Mouse (Mus musculus) liver, postnatal 0 days (tissue): Measurements from ENCODE around the gene Golph3l. TPM values are rescaled to one million over a fixed set of nuclear protein-coding genes. Genes with fewer than 3 reads are reported as not detected.
A peak's percentile ranks its signal among the peaks of the same experiment; 100 is the strongest.
"Not testable (repeated sequence)": the region's sequence is repeated elsewhere in the genome, so short reads cannot be mapped to it uniquely, and the experiment has no call there.

Experiments
- ATAC-seq: fragments of 200-750 bp; cut with Nextera tagmentation; 2 replicates; pipeline ENCODE4 v1.8.0; 2017; ENCODE audit warnings: mild to moderate bottlenecking, moderate library complexity
- DNase-seq: peaks from one replicate; pipeline ENCODE4 v3.0.0-alpha.2; 2016
- H3K27ac ChIP-seq: fragments of 300-500 bp; sonication (generic); 2 replicates; pipeline ENCODE4 v1.5.1; 2014; ENCODE audit warnings: antibody characterized with exemption, moderate library complexity, mild to moderate bottlenecking, low read depth
- H3K27me3 ChIP-seq: fragments of 300-500 bp; sonication (generic); 2 replicates; pipeline ENCODE4 v1.6.1; 2014; ENCODE audit warnings: low read length, control low read depth, mixed read lengths; ENCODE audit not compliant: insufficient read depth
- H3K36me3 ChIP-seq: fragments of 300-500 bp; sonication (generic); replicated peaks from 2 replicates; pipeline ENCODE4 v1.6.1; 2014; ENCODE audit warnings: mild to moderate bottlenecking, control low read depth, low read length, moderate library complexity, mixed read lengths; ENCODE audit not compliant: insufficient read depth
- H3K4me1 ChIP-seq: fragments of 300-500 bp; sonication (generic); 2 replicates; pipeline ENCODE4 v1.6.1; 2014; ENCODE audit warnings: antibody characterized with exemption, mild to moderate bottlenecking, control low read depth; ENCODE audit not compliant: insufficient read depth
- H3K4me2 ChIP-seq: fragments of 300-500 bp; sonication (generic); 2 replicates; pipeline ENCODE4 v1.6.1; 2014; ENCODE audit warnings: low read depth, mild to moderate bottlenecking, low read length, moderate library complexity, mixed read lengths
- H3K4me3 ChIP-seq: fragments of 300-500 bp; sonication (generic); 2 replicates; pipeline ENCODE4 v1.5.1; 2014; ENCODE audit warnings: low read depth, low read length
- H3K9ac ChIP-seq: fragments of 300-500 bp; sonication (generic); replicated peaks from 2 replicates; pipeline ENCODE4 v1.6.1; 2014; ENCODE audit warnings: mild to moderate bottlenecking, moderate library complexity
- H3K9me3 ChIP-seq: fragments of 300-500 bp; sonication (generic); 2 replicates; pipeline ENCODE4 v1.6.1; 2016; ENCODE audit warnings: mild to moderate bottlenecking, control low read depth, low read length, mixed read lengths
- CTCF ChIP-seq: sonication (generic); IDR thresholded peaks from 2 replicates; pipeline ENCODE4 v1.5.1; 2016; ENCODE audit warnings: antibody characterized with exemption, low read depth
- EP300 ChIP-seq: IDR thresholded peaks from 2 replicates; pipeline ENCODE4 v1.6.1; 2016; ENCODE audit warnings: antibody characterized with exemption, low read depth, mild to moderate bottlenecking
- WGBS: fragments of 180-500 bp; shearing (Covaris S2); extraction: QIAGEN DNeasy Blood & Tissue Kit; methylation state at CpG from one replicate; pipeline ENCODE4 v1.1.7; 2014; ENCODE audit not compliant: insufficient replicate concordance; 5-methylcytosine and 5-hydroxymethylcytosine counted together
- polyA plus RNA-seq: library from polyadenylated mRNA; unstranded; fragments of >200 nt; fragmentation: Nextera tagmentation; extraction: Ambion mirVana; gene quantifications from 2 replicates; pipeline ENCODE4 v1.2.1, GENCODE M21; 2015

Gene Golph3l
- 11.1 and 11.3 TPM in 2 replicates for polyA plus RNA-seq

DNA sequence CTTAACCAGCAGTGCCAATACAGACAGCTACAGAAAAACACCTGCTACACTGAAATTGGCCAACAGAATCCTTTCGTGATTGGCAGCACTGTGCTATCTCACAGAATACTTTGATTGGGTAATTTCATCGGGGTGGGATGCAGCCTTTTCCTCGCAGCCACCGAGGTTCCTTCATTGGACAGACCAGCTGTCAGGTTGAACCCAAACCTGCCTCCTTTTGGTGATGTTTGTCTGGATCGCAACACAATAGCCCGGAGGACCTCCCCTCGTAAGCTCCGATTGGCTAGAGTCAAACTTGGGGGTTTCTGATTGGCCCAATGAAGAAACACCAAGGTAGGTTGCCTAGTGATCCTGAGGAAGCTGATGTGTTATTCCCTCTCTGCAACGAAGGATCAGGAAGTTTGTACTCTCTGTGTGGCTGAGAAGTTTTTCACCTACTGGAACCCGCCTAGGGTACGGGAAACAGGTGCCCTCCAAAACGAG, at the start of gene Golph3l:
Gene Golph3l, plus strand, starts transcription at position 331 of the 483 bp plus-strand sequence.
- TF ChIP-seq EP300 = no peak; the same call in 1 of the 2 replicates
- H3K27ac ChIP-seq = peak within 1 kb of the TSS; percentile 87
- ATAC-seq (peak; percentile 100), DNase-seq (peak; percentile 90)
- peak within 1 kb of the TSS; percentile 81 for H3K4me3 ChIP-seq
- H3K4me1 ChIP-seq = peaks cover 5% of the 10 kb centered on the region
- WGBS = 0% methylated on average over 12 of the region's 12 CpGs
- H3K9me3 ChIP-seq = no peaks in the 10 kb centered on the region
- H3K36me3 ChIP-seq = peaks cover 18% of the 10 kb centered on the region
- H3K9ac ChIP-seq = peak within 1 kb of the TSS; percentile 79
- H3K4me2 ChIP-seq = peak within 1 kb of the TSS; percentile 80
- no peaks in the 10 kb centered on the region for H3K27me3 ChIP-seq

DNA sequence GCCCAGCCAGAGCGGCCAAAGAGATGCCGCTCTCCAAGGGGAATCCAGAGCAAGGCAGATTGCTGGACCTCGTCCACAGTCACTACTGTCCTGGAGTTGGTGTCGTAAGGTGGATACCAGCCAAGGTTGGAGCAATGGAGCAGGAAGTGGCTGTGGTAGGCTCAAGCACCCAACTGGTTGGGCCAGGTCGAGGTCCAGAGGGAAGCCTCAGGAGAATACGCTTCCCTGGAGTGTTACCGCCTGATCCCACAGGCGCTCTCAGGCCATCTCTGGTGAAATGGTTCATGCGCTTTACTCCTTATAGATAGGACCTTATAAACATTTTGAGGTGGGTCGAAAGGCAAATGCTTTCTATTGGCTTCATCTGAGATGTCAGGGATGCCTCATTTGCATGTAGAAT, 49.8 kb upstream of the Golph3l start:
- no peak overlapping the region for H3K4me2 ChIP-seq
- no peak overlapping the region for H3K9ac ChIP-seq
- H3K9me3 ChIP-seq = no peaks in the 10 kb centered on the region
- H3K4me1 ChIP-seq = no peaks in the 10 kb centered on the region
- no peaks in the 10 kb centered on the region for H3K36me3 ChIP-seq
- DNase-seq (no peak), ATAC-seq (no peak)
- no peak for TF ChIP-seq CTCF
- TF ChIP-seq EP300 = no peak
- 79% methylated on average over 10 of the region's 10 CpGs for WGBS
- no peak overlapping the region for H3K27ac ChIP-seq
- H3K4me3 ChIP-seq = no peak overlapping the region
- no peaks in the 10 kb centered on the region for H3K27me3 ChIP-seq

DNA sequence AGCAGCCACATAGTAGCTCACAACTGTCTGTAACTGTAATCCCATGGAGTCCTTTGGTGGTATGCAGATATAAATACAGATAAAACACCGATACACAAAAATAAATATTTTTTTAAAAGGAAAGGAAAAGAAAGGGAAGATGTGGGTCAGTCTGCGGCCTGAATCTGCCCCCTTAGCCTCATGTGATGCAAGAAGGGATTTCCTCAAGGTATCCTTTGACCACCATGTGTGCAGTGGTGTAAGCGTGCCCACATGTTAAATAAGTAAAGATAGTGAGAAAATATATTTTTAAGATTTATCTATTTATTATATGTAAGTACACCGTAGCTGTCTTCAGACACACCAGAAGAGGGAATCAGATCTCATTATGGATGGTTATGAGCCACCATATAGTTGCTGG, 48.9 kb upstream of the Golph3l start:
- Histone ChIP-seq H3K9me3 (no peaks in the 10 kb centered on the region), H3K4me1 (no peaks in the 10 kb centered on the region), H3K4me3 (no peak overlapping the region), H3K27ac (no peak overlapping the region), H3K27me3 (no peaks in the 10 kb centered on the region), H3K9ac (no peak overlapping the region), H3K4me2 (no peak overlapping the region), H3K36me3 (no peaks in the 10 kb centered on the region)
- WGBS = 78% methylated on average over 4 of the region's 4 CpGs
- TF ChIP-seq CTCF (no peak), EP300 (no peak)
- no peak for ATAC-seq
- DNase-seq = no peak

DNA sequence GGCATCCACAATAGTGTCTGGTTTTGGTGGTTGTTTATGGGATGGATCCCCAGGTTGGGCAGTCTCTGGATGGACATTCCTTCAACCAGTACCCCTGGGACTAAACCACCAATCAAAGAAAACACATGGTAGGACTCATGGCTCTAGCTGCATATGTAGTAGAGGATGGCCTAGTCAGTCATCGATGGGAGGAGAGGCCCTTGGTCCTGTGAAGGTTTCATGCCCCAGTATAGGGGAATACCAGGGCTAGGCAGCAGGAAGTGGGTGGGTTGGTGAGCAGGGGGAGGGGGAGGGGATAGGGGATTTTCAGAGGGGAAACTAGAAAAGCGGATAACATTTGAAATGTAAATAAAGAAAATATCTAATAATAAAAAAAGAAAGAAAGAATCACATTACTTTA, 47.5 kb upstream of the Golph3l start:
- H3K36me3 ChIP-seq, ATAC-seq, H3K4me3 ChIP-seq, H3K4me1 ChIP-seq, H3K27me3 ChIP-seq, H3K4me2 ChIP-seq, H3K27ac ChIP-seq, DNase-seq, H3K9me3 ChIP-seq, H3K9ac ChIP-seq: not testable (repeated sequence)
- 44% methylated on average over 2 of the region's 2 CpGs for WGBS

DNA sequence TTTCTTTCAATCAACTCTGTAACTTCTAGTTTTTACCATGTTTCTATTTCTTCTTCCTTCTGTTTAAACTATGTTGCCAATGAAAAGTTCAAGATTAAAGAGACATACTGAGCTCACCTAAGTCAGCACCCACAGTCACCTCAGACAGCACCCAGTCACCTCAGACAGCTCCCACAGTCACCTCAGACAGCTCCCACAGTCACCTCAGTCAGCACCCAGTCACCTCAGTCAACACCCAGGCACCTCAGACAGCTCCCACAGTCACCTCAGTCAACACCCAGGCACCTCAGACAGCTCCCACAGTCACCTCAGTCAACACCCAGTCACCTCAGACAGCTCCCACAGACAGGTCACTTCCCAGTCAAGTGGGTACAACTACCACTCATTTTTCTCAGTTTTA, 46.6 kb upstream of the Golph3l start:
- Histone ChIP-seq H3K27ac (no peak overlapping the region), H3K27me3 (no peaks in the 10 kb centered on the region), H3K4me1 (no peaks in the 10 kb centered on the region), H3K36me3 (no peaks in the 10 kb centered on the region), H3K4me3 (no peak overlapping the region), H3K9me3 (no peaks in the 10 kb centered on the region), H3K9ac (no peak overlapping the region), H3K4me2 (no peak overlapping the region)
- DNase-seq (no peak), ATAC-seq (no peak)
- TF ChIP-seq CTCF (no peak), EP300 (no peak)

GRCm38 (mm10) chr3:95542981-95543380, 45.8 kb upstream of the Golph3l start:
- no peak for ATAC-seq
- Histone ChIP-seq H3K4me1 (no peaks in the 10 kb centered on the region), H3K36me3 (no peaks in the 10 kb centered on the region), H3K27me3 (no peaks in the 10 kb centered on the region), H3K27ac (no peak overlapping the region), H3K9me3 (no peaks in the 10 kb centered on the region), H3K4me3 (no peak overlapping the region), H3K4me2 (no peak overlapping the region), H3K9ac (no peak overlapping the region)
- no peak for DNase-seq
- WGBS = 69% methylated on average over 7 of the region's 7 CpGs
- TF ChIP-seq CTCF = no peak
- no peak for TF ChIP-seq EP300

DNA sequence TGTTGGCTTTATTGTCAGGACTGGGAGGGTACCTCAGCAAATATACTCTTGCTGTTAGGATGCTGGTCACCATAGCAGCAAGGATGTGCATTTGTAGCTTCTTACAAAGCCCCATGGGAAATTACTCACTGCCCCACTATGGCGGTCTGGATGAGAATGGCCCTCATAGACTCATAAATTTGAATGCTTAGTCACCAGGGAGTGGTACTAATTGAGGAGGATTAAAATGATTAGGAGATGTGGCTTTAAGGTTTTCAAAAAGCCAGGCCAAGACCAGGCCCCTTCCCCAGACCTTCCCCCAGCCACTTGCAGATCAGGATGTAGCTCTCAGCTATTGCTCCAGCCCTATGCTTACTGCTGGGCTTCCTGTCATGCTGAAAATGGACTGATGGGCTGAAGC, 38.6 kb upstream of the Golph3l start:
- no peak overlapping the region for H3K4me3 ChIP-seq
- H3K4me2 ChIP-seq = no peak overlapping the region
- ATAC-seq = no peak
- H3K4me1 ChIP-seq = peaks cover 3% of the 10 kb centered on the region; the same call in 1 of the 2 replicates
- no peak overlapping the region for H3K27ac ChIP-seq
- WGBS = 79% methylated on average over 1 of the region's 1 CpGs
- no peak overlapping the region for H3K9ac ChIP-seq
- TF ChIP-seq CTCF (no peak), EP300 (no peak)
- H3K27me3 ChIP-seq = no peaks in the 10 kb centered on the region
- H3K9me3 ChIP-seq = no peaks in the 10 kb centered on the region
- H3K36me3 ChIP-seq = no peaks in the 10 kb centered on the region
- DNase-seq = no peak
